Mouse (Mus musculus) lung, adult 2 months (tissue): ENCODE results near the gene Gm21761. TPM values are rescaled to one million over a fixed set of nuclear protein-coding genes. Genes with fewer than 3 reads are reported as not detected.
"Not testable (repeated sequence)": the region's sequence is repeated elsewhere in the genome, so short reads cannot be mapped to it uniquely, and the experiment has no call there.

Experiments
- DNase-seq: peaks from one replicate; pipeline ENCODE4 v3.0.0; 2022
- H3K4me1 ChIP-seq: fragments of 200-500 bp; 2 replicates; pipeline ENCODE4 v1.6.1; 2011; ENCODE audit warnings: low read length; ENCODE audit not compliant: control insufficient read depth, insufficient read depth
- H3K4me3 ChIP-seq: fragments of 200-500 bp; replicated peaks from 2 replicates; pipeline ENCODE3; 2011; ENCODE audit warnings: low read depth, mild to moderate bottlenecking, control low read depth, low read length; ENCODE audit errors: extremely low read depth
- whole genome bisulfite sequencing: fragments of 180-500 bp; shearing (Covaris S2); methylation state at CpG from one replicate; pipeline ENCODE4 v1.1.7; 2018; 5-methylcytosine and 5-hydroxymethylcytosine counted together
- polyA plus RNA-seq: library from polyadenylated mRNA; depleted of rRNA; stranded (reverse); fragments of >200 nt; gene quantifications from 2 replicates; pipeline ENCODE4 v1.2.3, GENCODE M21; 2012; rRNA removed

Gm21761 gene
- not detected in 2 replicates for polyA plus RNA-seq

- WGBS = 100% methylated on average over 1 of the region's 5 CpGs
- DNase-seq, H3K4me3 ChIP-seq, H3K4me1 ChIP-seq: not testable (repeated sequence)
Observed at GRCm38 (mm10) chr13:119929172-119929571, at the start of gene Gm21761. TSS of gene Gm21761 (minus strand) at chr13:119929272.

GRCm38 (mm10) chr13:119969163-119969562 is 40.1 kb upstream of the Gm21761 start:
- WGBS = no CpG with 5 or more reads among the region's 13 CpGs
- not testable (repeated sequence) for H3K4me1 ChIP-seq, H3K4me3 ChIP-seq, DNase-seq

- not testable (repeated sequence) for H3K4me3 ChIP-seq, DNase-seq, H3K4me1 ChIP-seq
- no CpG with 5 or more reads among the region's 14 CpGs for WGBS
Observed at GRCm38 (mm10) chr13:119968193-119968592, 39.1 kb upstream of the Gm21761 start.

DNA sequence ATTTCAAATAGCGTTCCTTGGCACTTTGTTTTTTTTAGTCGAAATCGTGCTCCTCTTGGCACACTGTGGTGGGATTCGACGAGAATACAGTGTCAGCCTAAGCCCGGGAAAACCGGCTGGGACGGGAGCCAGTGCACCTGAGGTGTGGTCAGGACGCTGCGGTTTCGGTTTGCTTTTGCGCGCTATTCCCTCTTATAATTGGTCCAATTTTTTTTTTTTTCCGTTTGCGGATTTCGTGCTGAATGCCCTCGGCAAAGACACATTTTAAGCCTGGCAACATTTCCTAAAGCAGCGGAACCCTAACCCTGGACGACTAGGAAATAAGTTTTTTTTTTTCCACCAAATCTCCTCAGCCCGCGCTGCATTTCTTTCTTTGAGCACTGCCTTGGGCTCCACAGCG is 36.9 kb upstream of the Gm21761 start:
- peak; percentile 8 for DNase-seq
- WGBS = 2% methylated on average over 21 of the region's 22 CpGs
- not testable (repeated sequence) for H3K4me1 ChIP-seq, H3K4me3 ChIP-seq

GRCm38 (mm10) chr13:119965302-119965952 is 36.4 kb upstream of the Gm21761 start:
- H3K4me3 ChIP-seq, H3K4me1 ChIP-seq, DNase-seq: not testable (repeated sequence)
- 2% methylated on average over 18 of the region's 34 CpGs for WGBS

- DNase-seq, H3K4me1 ChIP-seq, H3K4me3 ChIP-seq: not testable (repeated sequence)
- no CpG with 5 or more reads among the region's 5 CpGs for WGBS
Observed at GRCm38 (mm10) chr13:119962856-119963255, 33.8 kb upstream of the Gm21761 start.

- DNase-seq, H3K4me3 ChIP-seq, H3K4me1 ChIP-seq: not testable (repeated sequence)
- no CpG with 5 or more reads among the region's 5 CpGs for WGBS
Observed at GRCm38 (mm10) chr13:119955567-119955966, 26.5 kb upstream of the Gm21761 start.

- WGBS = 63% methylated on average over 2 of the region's 2 CpGs
- not testable (repeated sequence) for H3K4me3 ChIP-seq, DNase-seq, H3K4me1 ChIP-seq
Observed at GRCm38 (mm10) chr13:119955089-119955488, 26.0 kb upstream of the Gm21761 start.

DNA sequence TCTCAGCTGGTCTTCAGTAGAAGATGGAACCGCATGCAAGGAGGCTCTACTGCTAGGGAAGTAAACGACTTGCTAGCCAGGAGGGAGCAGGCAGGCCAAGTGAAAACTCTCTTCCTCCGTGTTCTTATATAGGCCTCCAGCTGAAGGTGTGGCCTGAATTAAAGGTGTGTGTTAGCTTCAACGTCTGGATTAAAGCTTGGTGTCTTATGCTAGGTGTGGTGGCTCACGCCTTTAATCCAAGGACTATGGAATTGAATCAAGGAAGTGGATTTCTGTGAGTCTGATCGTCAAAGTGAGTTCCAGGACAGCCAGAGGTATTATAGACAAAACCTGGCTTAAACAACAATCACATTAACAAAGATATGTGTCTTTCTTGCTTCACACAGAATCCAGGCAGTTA is 21.6 kb upstream of the Gm21761 start, which contains the start of gene B020031M17Rik:
TSS of gene B020031M17Rik (minus strand) at position 101 of the 400 bp plus-strand sequence.
- not testable (repeated sequence) for H3K4me1 ChIP-seq, DNase-seq, H3K4me3 ChIP-seq
- 65% methylated on average over 4 of the region's 6 CpGs for WGBS

GRCm38 (mm10) chr13:119924597-119925340 is 4.3 kb downstream of the Gm21761 start:
- DNase-seq, H3K4me1 ChIP-seq: not testable (repeated sequence)
- WGBS = 76% methylated on average over 3 of the region's 3 CpGs

GRCm38 (mm10) chr13:119916966-119917722 is 11.9 kb downstream of the Gm21761 start:
- WGBS = 65% methylated on average over 4 of the region's 5 CpGs
- H3K4me3 ChIP-seq, H3K4me1 ChIP-seq, DNase-seq: not testable (repeated sequence)

More at GRCm38 (mm10) chr13:119924597-119925340, 4.3 kb downstream of the Gm21761 start:
- H3K4me3 ChIP-seq = not testable (repeated sequence)

- 43% methylated on average over 2 of the region's 2 CpGs for WGBS
- not testable (repeated sequence) for H3K4me3 ChIP-seq, H3K4me1 ChIP-seq, DNase-seq
Observed at GRCm38 (mm10) chr13:119916449-119916848, 12.6 kb downstream of the Gm21761 start.

GRCm38 (mm10) chr13:119898549-119898948 is 30.5 kb downstream of the Gm21761 start:
- 58% methylated on average over 5 of the region's 5 CpGs for WGBS
- H3K4me3 ChIP-seq, DNase-seq, H3K4me1 ChIP-seq: not testable (repeated sequence)

- H3K4me3 ChIP-seq = not testable (repeated sequence)
Observed at GRCm38 (mm10) chr13:119894685-119895084, 34.4 kb downstream of the Gm21761 start, which contains the start of gene Tcstv1. TSS of gene Tcstv1 (minus strand) at chr13:119894785.

GRCm38 (mm10) chr13:119886896-119887295 is 42.2 kb downstream of the Gm21761 start:
- not testable (repeated sequence) for H3K4me1 ChIP-seq, H3K4me3 ChIP-seq, DNase-seq
- 36% methylated on average over 4 of the region's 4 CpGs for WGBS

More at GRCm38 (mm10) chr13:119894685-119895084, 34.4 kb downstream of the Gm21761 start, which contains the start of gene Tcstv1:
- not testable (repeated sequence) for DNase-seq, H3K4me1 ChIP-seq
- 76% methylated on average over 3 of the region's 3 CpGs for WGBS
